Mouse (Mus musculus): Measurements from ENCODE around the gene Nhej1. TPM values are rescaled to one million over a fixed set of nuclear protein-coding genes. Genes with fewer than 3 reads are reported as not detected.

Nhej1 gene
- polyA plus RNA-seq, 1 experiment from 2014 or later = 8.8 TPM

- Histone ChIP-seq H3K27ac (ENCODE audit: low read length) (no peak overlapping the region), H3K4me1 (ENCODE audit: control insufficient read depth, insufficient read depth, low read length) (peaks cover 9% of the 10 kb centered on the region), H3K4me2 (ENCODE audit: low read depth, low read length) (no peak overlapping the region), H3K9me3 (replicated peaks; ENCODE audit: control insufficient read depth, low read length) (no peaks in the 10 kb centered on the region), H3K27me3 (ENCODE audit: control insufficient read depth, insufficient read depth, low read length) (no peaks in the 10 kb centered on the region), H3K4me3 (ENCODE audit: low read length) (no peak overlapping the region), H3K36me3 (ENCODE audit: control insufficient read depth, insufficient read depth) (no peaks in the 10 kb centered on the region), H3K9ac (ENCODE audit: low read length) (no peak overlapping the region)
- ATAC-seq (replicated peaks; ENCODE audit: extremely low read depth, insufficient read depth, low FRiP score) = no peak
- 80% methylated on average over 2 of the region's 2 CpGs for WGBS
These were observed 114.8 kb downstream of the Nhej1 start for GRCm38 (mm10) chr1:75010203-75010602.

DNA sequence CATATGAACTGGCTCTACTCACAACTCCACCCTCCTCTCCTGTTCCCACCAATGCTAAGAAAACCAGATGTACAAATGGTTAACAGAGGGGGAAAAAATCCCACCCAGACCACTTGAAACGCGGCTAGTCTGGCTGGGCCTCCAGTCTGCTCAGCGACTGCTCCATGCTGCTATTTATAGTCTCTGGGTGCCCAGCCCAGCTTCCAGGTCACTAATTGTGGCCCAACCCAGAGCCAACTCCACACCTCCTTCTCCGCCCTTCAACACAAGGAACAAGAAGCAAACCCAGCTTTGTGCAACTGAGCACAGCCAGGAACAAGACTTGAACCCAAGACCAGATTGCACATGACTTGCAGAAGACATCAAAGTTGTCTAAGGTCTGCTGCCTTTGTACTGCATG is 119.0 kb downstream of the Nhej1 start:
- WGBS = 16% methylated on average over 4 of the region's 4 CpGs
- no peak overlapping the region for H3K9ac ChIP-seq (ENCODE audit: low read length)
- peaks cover 9% of the 10 kb centered on the region for H3K4me1 ChIP-seq (ENCODE audit: control insufficient read depth, insufficient read depth, low read length)
- H3K36me3 ChIP-seq (ENCODE audit: control insufficient read depth, insufficient read depth) = no peaks in the 10 kb centered on the region
- peak overlapping the region; percentile 28; the same call in 1 of the 2 replicates for H3K4me2 ChIP-seq (ENCODE audit: low read depth, low read length)
- peak overlapping the region; percentile 27; the same call in 1 of the 2 replicates for H3K27ac ChIP-seq (ENCODE audit: low read length)
- no peaks in the 10 kb centered on the region for H3K27me3 ChIP-seq (ENCODE audit: control insufficient read depth, insufficient read depth, low read length)
- H3K4me3 ChIP-seq (ENCODE audit: low read length) = no peak overlapping the region
- no peak for ATAC-seq (replicated peaks; ENCODE audit: extremely low read depth, insufficient read depth, low FRiP score)
- H3K9me3 ChIP-seq (replicated peaks; ENCODE audit: control insufficient read depth, low read length) = no peaks in the 10 kb centered on the region

- no peak overlapping the region for H3K4me3 ChIP-seq (ENCODE audit: low read length)
- H3K36me3 ChIP-seq (ENCODE audit: control insufficient read depth, insufficient read depth) = no peaks in the 10 kb centered on the region
- WGBS = 57% methylated on average over 6 of the region's 6 CpGs
- no peak overlapping the region for H3K27ac ChIP-seq (ENCODE audit: low read length)
- H3K27me3 ChIP-seq (ENCODE audit: control insufficient read depth, insufficient read depth, low read length) = no peaks in the 10 kb centered on the region
- peaks cover 7% of the 10 kb centered on the region for H3K4me1 ChIP-seq (ENCODE audit: control insufficient read depth, insufficient read depth, low read length)
- ATAC-seq (replicated peaks; ENCODE audit: extremely low read depth, insufficient read depth, low FRiP score) = no peak
- no peak overlapping the region for H3K9ac ChIP-seq (ENCODE audit: low read length)
- H3K9me3 ChIP-seq (replicated peaks; ENCODE audit: control insufficient read depth, low read length) = no peaks in the 10 kb centered on the region
- no peak overlapping the region for H3K4me2 ChIP-seq (ENCODE audit: low read depth, low read length)
These were observed 123.8 kb downstream of the Nhej1 start for GRCm38 (mm10) chr1:75001183-75001582.

GRCm38 (mm10) chr1:75000496-75000895 is 124.5 kb downstream of the Nhej1 start:
- WGBS = 0% methylated on average over 1 of the region's 1 CpGs
- no peaks in the 10 kb centered on the region for H3K36me3 ChIP-seq (ENCODE audit: control insufficient read depth, insufficient read depth)
- H3K27me3 ChIP-seq (ENCODE audit: control insufficient read depth, insufficient read depth, low read length) = no peaks in the 10 kb centered on the region
- H3K4me3 ChIP-seq (ENCODE audit: low read length) = no peak overlapping the region
- ATAC-seq (replicated peaks; ENCODE audit: extremely low read depth, insufficient read depth, low FRiP score) = no peak
- H3K9ac ChIP-seq (ENCODE audit: low read length) = no peak overlapping the region
- no peak overlapping the region for H3K27ac ChIP-seq (ENCODE audit: low read length)
- H3K4me1 ChIP-seq (ENCODE audit: control insufficient read depth, insufficient read depth, low read length) = no peaks in the 10 kb centered on the region; the same call in 1 of the 2 replicates
- no peaks in the 10 kb centered on the region for H3K9me3 ChIP-seq (replicated peaks; ENCODE audit: control insufficient read depth, low read length)
- no peak overlapping the region for H3K4me2 ChIP-seq (ENCODE audit: low read depth, low read length)

DNA sequence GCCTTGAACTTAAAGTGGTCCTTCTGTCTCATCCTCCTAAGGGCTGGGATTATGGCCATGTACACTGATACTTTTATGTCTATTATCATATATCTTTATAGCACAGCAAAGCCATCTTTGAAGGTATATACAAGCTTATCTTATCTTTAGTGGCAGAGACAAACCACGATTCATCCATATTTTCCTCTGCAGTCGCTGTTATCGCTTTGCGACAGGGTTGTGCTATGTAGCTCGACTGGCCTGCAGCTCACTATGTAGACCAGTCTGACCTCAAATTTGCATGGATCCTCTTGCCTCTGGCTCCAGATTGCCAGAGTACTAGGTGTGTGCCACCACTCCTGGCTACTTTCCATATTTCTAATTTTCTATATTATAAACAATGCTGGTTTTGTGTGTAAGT is 125.8 kb downstream of the Nhej1 start:
- no peaks in the 10 kb centered on the region for H3K36me3 ChIP-seq (ENCODE audit: control insufficient read depth, insufficient read depth)
- H3K9ac ChIP-seq (ENCODE audit: low read length) = no peak overlapping the region
- no peaks in the 10 kb centered on the region for H3K27me3 ChIP-seq (ENCODE audit: control insufficient read depth, insufficient read depth, low read length)
- H3K4me1 ChIP-seq (ENCODE audit: control insufficient read depth, insufficient read depth, low read length) = no peaks in the 10 kb centered on the region
- H3K27ac ChIP-seq (ENCODE audit: low read length) = no peak overlapping the region
- no peak overlapping the region for H3K4me3 ChIP-seq (ENCODE audit: low read length)
- 67% methylated on average over 5 of the region's 5 CpGs for WGBS
- ATAC-seq (replicated peaks; ENCODE audit: extremely low read depth, insufficient read depth, low FRiP score) = no peak
- H3K9me3 ChIP-seq (replicated peaks; ENCODE audit: control insufficient read depth, low read length) = no peaks in the 10 kb centered on the region
- H3K4me2 ChIP-seq (ENCODE audit: low read depth, low read length) = no peak overlapping the region

DNA sequence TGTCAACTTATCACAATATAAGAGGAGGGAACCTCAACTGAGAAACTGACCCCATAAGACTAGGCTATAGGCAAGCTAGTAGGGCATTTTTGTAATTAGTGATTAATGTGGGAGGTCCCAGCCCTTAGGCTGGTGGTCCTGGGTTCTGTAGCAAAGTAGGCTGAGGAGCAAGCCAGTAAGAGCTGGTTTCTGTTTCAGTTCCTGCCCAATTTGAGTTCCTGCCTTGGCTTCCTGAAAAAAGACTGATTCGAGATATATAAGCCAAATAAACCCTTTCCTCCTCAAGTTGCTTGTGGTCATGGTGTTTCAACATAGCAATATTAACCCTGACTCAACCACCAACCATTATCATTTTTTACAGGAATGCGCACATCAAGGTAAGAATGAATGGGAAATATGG is 127.8 kb downstream of the Nhej1 start:
- Histone ChIP-seq H3K9me3 (replicated peaks; ENCODE audit: control insufficient read depth, low read length) (no peaks in the 10 kb centered on the region), H3K36me3 (ENCODE audit: control insufficient read depth, insufficient read depth) (no peaks in the 10 kb centered on the region), H3K4me3 (ENCODE audit: low read length) (no peak overlapping the region), H3K9ac (ENCODE audit: low read length) (no peak overlapping the region), H3K27me3 (ENCODE audit: control insufficient read depth, insufficient read depth, low read length) (no peaks in the 10 kb centered on the region), H3K4me1 (ENCODE audit: control insufficient read depth, insufficient read depth, low read length) (no peaks in the 10 kb centered on the region), H3K27ac (ENCODE audit: low read length) (no peak overlapping the region), H3K4me2 (ENCODE audit: low read depth, low read length) (no peak overlapping the region)
- ATAC-seq (replicated peaks; ENCODE audit: extremely low read depth, insufficient read depth, low FRiP score) = no peak
- WGBS = 67% methylated on average over 2 of the region's 2 CpGs

- Histone ChIP-seq H3K4me3 (ENCODE audit: low read length) (no peak overlapping the region), H3K4me2 (ENCODE audit: low read depth, low read length) (no peak overlapping the region), H3K27ac (ENCODE audit: low read length) (no peak overlapping the region), H3K9ac (ENCODE audit: low read length) (no peak overlapping the region), H3K4me1 (ENCODE audit: control insufficient read depth, insufficient read depth, low read length) (no peaks in the 10 kb centered on the region), H3K9me3 (replicated peaks; ENCODE audit: control insufficient read depth, low read length) (no peaks in the 10 kb centered on the region), H3K36me3 (ENCODE audit: control insufficient read depth, insufficient read depth) (no peaks in the 10 kb centered on the region), H3K27me3 (ENCODE audit: control insufficient read depth, insufficient read depth, low read length) (no peaks in the 10 kb centered on the region)
- no peak for ATAC-seq (replicated peaks; ENCODE audit: extremely low read depth, insufficient read depth, low FRiP score)
- 80% methylated on average over 8 of the region's 8 CpGs for WGBS
These were observed 148.0 kb downstream of the Nhej1 start for GRCm38 (mm10) chr1:74977001-74977400.

DNA sequence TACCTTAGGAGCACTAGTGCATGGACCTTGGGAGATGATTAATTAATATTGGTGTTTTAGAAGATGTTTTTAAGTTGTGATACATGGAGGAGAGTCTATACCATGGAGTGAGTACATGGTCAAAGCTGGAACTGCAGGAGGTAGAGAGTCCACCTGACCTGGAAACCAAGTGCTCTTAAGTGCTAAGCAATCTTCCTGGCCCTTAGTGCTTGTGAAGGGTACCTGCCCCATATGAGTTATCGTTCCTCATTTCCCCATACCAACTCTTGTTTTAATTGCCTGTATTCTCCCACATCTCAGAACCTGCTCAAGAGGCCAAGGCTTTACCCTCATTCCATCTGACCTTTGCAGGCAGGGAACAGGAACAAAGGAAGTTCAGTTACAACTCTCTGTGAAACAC is 149.1 kb downstream of the Nhej1 start:
- no peaks in the 10 kb centered on the region for H3K9me3 ChIP-seq (replicated peaks; ENCODE audit: control insufficient read depth, low read length)
- H3K27ac ChIP-seq (ENCODE audit: low read length) = no peak overlapping the region
- ATAC-seq (replicated peaks; ENCODE audit: extremely low read depth, insufficient read depth, low FRiP score) = no peak
- no peak overlapping the region for H3K4me2 ChIP-seq (ENCODE audit: low read depth, low read length)
- 83% methylated on average over 1 of the region's 1 CpGs for WGBS
- H3K27me3 ChIP-seq (ENCODE audit: control insufficient read depth, insufficient read depth, low read length) = no peaks in the 10 kb centered on the region
- no peaks in the 10 kb centered on the region for H3K4me1 ChIP-seq (ENCODE audit: control insufficient read depth, insufficient read depth, low read length)
- H3K36me3 ChIP-seq (ENCODE audit: control insufficient read depth, insufficient read depth) = no peaks in the 10 kb centered on the region
- H3K9ac ChIP-seq (ENCODE audit: low read length) = no peak overlapping the region
- H3K4me3 ChIP-seq (ENCODE audit: low read length) = no peak overlapping the region

GRCm38 (mm10) chr1:74973590-74973989 is 151.4 kb downstream of the Nhej1 start:
- no peak overlapping the region for H3K4me2 ChIP-seq (ENCODE audit: low read depth, low read length)
- H3K4me3 ChIP-seq (ENCODE audit: low read length) = no peak overlapping the region
- no peak overlapping the region for H3K27ac ChIP-seq (ENCODE audit: low read length)
- H3K9me3 ChIP-seq (replicated peaks; ENCODE audit: control insufficient read depth, low read length) = no peaks in the 10 kb centered on the region
- ATAC-seq (replicated peaks; ENCODE audit: extremely low read depth, insufficient read depth, low FRiP score) = no peak
- no peaks in the 10 kb centered on the region for H3K27me3 ChIP-seq (ENCODE audit: control insufficient read depth, insufficient read depth, low read length)
- no peaks in the 10 kb centered on the region for H3K4me1 ChIP-seq (ENCODE audit: control insufficient read depth, insufficient read depth, low read length)
- no peak overlapping the region for H3K9ac ChIP-seq (ENCODE audit: low read length)
- 81% methylated on average over 6 of the region's 6 CpGs for WGBS
- no peaks in the 10 kb centered on the region for H3K36me3 ChIP-seq (ENCODE audit: control insufficient read depth, insufficient read depth)
